Mouse (Mus musculus) stomach, postnatal 0 days (tissue): ENCODE data around the gene Smpd4.

Experiments used
- CTCF ChIP-seq: IDR thresholded peaks from 2 replicates; pipeline ENCODE4 v1.5.1; 2016; ENCODE audit warnings: antibody characterized with exemption, low read depth, mild to moderate bottlenecking, moderate library complexity
- EP300 ChIP-seq: optimal IDR thresholded peaks from 2 replicates; pipeline ENCODE3; 2016; ENCODE audit warnings: antibody characterized with exemption

DNA sequence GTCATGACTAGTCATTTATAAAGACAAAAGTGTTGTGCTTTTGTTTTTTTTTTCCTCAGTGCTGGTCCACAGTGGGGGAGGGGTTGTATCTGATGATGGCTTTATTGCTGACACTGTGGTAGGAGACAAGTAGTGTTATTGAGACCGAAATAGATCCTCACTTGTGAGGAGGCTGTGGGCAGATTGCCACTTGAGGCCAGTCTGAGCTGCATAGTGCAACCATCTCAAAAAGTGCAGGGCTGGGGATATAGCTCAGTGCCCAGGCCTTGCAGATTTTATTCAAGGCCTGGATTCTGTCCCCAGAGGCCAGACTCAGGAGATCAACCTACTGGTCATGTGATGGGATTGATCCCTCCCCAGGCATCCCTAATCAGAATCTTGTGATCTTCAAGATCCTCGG is 17.8 kb downstream of the Smpd4 start:
- TF ChIP-seq CTCF (no peak), EP300 (no peak)
